Mouse (Mus musculus) gastrocnemius, postnatal 25 days (tissue): ENCODE data around the gene Sirpa. TPM values are rescaled to one million over a fixed set of nuclear protein-coding genes. Genes with fewer than 3 reads are reported as not detected.
A peak's percentile ranks its signal among the peaks of the same experiment; 100 is the strongest.

Experiments used
- DNase-seq: peaks from one replicate; pipeline ENCODE4 v3.0.0; 2022
- total RNA-seq, 2 experiments: library from RNA; stranded (reverse); gene quantifications; 1 replicate in 1 of 2; 2 replicates in 1 of 2; pipeline ENCODE4 v1.2.3; 2021

Gene Sirpa
- total RNA-seq, 2 experiments from 2014 or later = 6.7 to 7.9 TPM

DNA sequence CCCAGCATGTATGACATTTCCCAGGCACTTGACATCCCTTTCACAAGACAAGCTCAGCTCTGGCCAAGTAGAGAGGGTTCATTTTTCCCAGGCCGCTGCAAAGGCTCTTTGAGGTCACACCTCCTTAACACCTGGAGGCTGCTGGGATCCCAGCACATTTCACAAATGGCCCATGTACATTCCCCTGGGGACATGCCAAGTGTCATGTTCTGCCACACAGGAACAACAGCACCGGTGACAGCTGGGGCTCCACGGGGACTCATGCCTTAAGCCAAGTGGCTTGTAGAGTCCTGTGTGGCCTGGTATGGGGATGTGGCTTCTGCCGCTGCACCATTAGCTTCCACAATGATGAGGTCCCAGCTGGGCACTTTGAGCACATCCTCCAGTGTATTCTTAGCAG, 60.0 kb downstream of the Sirpa start:
- DNase-seq = peak; percentile 52

DNA sequence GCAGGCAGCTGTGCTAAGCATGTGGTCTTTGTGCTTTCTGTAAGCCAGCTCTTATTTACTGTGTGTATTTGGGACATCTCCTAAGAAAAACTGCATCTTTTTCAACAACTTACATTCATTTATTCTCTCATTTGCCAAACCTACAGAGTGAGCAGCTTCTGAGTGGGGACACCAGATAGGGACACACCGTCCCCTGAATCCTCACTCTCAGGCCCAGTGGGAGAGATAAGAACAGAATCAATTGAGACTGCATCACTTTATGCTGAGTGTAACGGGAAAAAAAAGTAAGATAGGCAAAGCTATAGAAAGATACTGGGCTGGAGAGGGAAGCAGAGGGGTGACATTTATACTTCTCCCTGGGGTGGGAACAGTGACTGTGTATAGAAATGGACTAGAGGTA, 61.0 kb downstream of the Sirpa start:
- no peak for DNase-seq

- DNase-seq = no peak
These were observed 61.8 kb downstream of the Sirpa start for GRCm38 (mm10) chr2:129654233-129654950.

DNA sequence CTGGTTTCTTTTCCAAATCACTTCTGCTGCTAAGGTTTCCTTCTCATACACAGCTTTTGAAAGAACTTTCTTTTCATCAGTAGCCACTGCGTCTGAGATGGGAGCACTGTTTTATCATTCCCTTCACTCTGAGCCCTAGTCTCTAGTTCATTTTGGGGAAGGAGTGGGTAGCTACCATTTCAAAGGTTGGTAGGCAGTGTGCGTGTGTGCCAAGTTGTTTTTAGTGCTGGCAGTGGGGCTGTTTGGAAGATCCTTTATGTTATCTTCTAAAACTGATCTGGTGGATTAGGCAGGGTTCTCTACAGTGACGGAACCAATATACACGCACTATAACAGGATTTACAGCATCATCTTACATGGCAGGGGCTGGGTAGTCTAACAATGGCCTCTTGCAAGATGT, 62.4 kb downstream of the Sirpa start:
- no peak for DNase-seq

DNA sequence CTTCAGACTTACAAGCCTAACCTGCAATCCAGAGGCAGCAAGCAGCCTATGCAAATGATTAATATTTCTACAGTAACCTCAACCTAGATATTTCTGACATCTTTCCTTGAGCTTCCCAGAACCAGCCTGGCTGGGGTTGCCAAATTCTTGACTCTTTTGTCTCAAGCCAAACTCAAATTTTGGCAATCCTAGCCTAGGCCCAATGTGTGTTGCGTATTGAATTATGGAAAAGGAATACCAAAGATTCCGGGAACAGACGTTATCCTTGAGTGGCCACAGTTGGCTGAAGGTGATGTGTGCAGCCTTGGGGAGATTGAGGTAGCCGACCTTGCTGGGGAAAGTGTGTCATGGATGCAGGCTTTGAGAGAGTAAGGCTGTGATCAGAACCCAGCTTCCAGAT, 66.2 kb downstream of the Sirpa start:
- no peak for DNase-seq

DNA sequence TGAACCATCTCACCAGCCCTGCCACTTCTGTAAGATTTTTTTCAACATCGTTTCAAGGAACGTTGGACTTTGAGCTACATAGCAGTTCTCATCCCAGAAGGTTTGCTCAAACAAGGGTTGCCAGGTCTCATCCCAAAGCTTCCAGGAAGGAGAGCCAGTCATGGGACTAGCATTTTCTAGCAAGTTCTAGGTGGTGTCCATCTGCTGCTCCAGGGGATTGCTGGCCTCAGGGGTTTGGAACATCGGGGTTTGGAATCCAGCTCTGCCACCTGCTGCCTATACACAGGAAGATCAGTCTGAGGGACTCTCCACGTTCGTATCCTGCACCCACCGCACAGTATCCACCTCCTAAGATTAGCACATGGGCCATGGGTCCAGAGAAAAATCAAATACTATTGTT, 67.4 kb downstream of the Sirpa start:
- DNase-seq = no peak

DNA sequence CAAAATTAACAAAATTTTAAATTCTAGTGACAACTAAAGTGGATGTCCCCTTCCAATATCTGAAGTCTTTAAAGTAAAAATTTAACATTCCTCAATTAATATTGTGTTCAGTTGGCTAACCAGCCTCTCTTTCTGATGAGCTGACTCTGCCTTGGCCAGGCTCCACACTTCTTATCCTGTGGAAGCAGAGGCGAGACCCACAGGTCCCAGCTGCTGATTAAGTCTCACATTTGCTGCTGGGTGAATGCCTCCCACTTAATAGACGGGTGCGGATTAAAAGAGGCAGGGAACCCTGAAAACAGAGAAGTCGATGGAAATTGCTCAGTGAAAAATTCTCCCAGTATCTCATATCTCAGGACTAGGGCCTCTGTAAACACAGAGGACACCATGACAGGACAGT, 69.8 kb downstream of the Sirpa start:
- DNase-seq = no peak

- no peak for DNase-seq
These were observed 79.3 kb downstream of the Sirpa start for GRCm38 (mm10) chr2:129671911-129672310.

DNA sequence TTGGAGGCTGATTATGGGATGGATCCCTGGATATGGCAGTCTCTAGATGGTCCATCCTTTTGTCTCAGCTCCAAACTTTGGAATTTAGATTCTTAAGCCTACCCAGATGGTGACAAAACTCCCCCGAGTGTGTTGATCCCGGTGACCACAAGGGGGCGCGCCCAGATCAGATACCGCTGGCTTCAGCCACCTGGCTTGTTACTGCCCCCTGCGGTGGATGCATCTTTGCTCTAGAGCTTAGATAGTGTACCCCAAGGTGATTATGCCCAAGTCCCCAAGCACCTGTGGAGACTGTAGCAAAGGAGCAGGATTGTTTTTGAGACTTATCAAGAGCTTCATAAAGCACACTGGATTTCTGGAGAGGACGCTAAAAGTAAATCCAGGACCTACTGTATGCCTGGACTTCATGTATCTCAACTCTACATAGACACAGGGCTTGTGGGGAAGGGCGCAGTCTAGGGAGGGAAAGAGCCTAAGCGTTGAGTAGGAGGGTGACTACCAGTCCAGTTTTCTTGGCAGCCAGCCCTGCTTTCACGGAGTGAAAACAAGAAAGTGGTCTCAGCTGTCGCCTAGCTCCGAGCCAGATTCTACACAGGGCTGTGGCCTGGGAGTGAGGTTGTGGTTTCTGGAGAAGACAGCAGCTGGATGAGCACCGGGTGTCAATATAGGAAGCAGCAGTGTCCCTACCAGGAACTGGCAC, 82.5 kb downstream of the Sirpa start:
- DNase-seq = peak; percentile 31

GRCm38 (mm10) chr2:129677664-129678063, 85.0 kb downstream of the Sirpa start:
- no peak for DNase-seq

DNA sequence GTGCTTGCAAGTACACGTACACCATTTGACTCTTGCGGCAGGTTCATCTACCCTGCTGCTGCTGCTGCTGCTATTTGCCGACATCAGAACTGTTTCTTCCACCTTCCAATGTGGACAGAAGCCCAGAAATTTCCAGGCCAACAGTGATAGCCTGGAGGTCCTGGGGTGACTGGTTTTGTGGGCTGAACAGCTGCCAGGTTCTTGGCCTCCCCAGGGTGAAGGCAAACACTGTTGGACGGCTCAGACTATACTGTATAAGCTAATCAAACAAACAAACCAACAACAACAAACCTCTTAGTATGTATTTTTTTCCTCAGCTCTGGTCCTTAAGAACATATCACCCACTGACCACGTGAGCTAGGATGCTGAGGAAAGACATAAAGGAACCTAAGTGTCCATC, 86.4 kb downstream of the Sirpa start:
- no peak for DNase-seq

DNA sequence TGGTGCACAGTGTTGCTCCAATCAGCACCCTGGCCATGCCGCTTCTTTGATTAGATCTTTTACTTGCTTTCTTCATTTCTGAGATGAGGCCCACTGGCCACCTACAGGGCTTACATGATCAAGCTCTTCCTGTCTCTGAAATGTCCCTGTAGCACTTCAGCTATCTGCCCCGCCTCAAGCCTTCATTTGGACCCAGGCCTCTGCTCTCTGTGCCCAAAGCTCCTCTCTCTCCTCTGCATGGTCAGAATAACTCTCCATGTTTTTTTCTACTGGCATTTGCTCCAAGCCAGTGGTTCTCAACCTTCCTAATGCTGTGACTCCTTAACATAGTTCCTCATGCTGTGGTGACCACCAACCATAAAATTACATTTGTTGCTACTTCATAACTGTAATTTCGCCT, 87.6 kb downstream of the Sirpa start:
- DNase-seq = no peak

Other genes starting within 250 kb of the Sirpa start
- gene Il1b, start 221.7 kb upstream of the Sirpa start, total RNA-seq = not detected
- gene F830045P16Rik, start 56.2 kb upstream of the Sirpa start, total RNA-seq = not detected
- gene Pdyn, start 107.0 kb downstream of the Sirpa start, total RNA-seq = not detected
- 1 to 10 TPM; 5.3 to 7.6 TPM for gene Stk35, start 207.7 kb downstream of the Sirpa start, total RNA-seq